In the genomic region with DNA sequence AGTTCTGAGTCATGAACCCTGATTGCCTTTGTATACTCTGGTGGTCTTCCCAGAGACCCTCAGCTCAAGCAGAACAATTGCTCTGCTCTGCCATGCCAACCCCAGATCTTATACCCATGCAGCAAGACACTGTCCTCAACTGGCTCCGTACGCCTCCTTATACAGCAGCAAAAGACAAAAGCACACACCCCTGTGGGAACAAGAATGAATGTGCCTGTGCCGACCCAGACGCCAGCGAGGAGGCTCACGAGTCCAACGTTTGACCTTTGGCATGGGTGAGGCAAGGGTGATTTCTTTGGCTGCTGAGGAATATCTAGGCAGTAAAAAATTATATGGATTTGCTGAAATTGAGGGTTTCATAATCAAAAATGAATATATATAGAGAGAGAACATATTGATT, we compare ENCODE assay signal across 29 mouse cellular contexts.
A peak's percentile ranks its signal among the peaks of the same experiment; 100 is the strongest.
DNase-seq lines count a peak whose midpoint lies in the region; ATAC-seq and TF ChIP-seq lines count a peak whose summit lies in the region.
"Had no signal": no experiment of that assay in that cellular context is flagged by ENCODE, and none has a peak within 500 bp of the region (broad histone marks: within the 10 kb centered on the region; RNA-seq: fewer than 3 reads in every experiment).

No protein-coding gene starts in this region.

- H3K27me3 ChIP-seq in hindbrain, embryonic 13.5 days = no peaks in the 10 kb centered on the region
- H3K27me3 ChIP-seq in hindbrain, postnatal 0 days (ENCODE audit: insufficient read depth, low read length) = no peaks in the 10 kb centered on the region
- no peaks in the 10 kb centered on the region for H3K27me3 ChIP-seq in neural tube, embryonic 13.5 days
- H3K27me3 ChIP-seq in neural tube, embryonic 15.5 days (replicated peaks) = no peaks in the 10 kb centered on the region
- H3K27me3 ChIP-seq: CH12.LX; embryonic facial prominence, embryonic 12.5 days; embryonic facial prominence, embryonic 15.5 days; hindbrain, embryonic 12.5 days had no signal

- no peaks in the 10 kb centered on the region for H3K9me3 ChIP-seq in hindbrain, embryonic 13.5 days
- H3K9me3 ChIP-seq in hindbrain, postnatal 0 days (ENCODE audit: low read length) = no peaks in the 10 kb centered on the region
- no peaks in the 10 kb centered on the region for H3K9me3 ChIP-seq in neural tube, embryonic 13.5 days
- H3K9me3 ChIP-seq in neural tube, embryonic 15.5 days (replicated peaks) = no peaks in the 10 kb centered on the region
- H3K9me3 ChIP-seq: embryonic facial prominence, embryonic 12.5 days; embryonic facial prominence, embryonic 15.5 days; heart, embryonic 10.5 days; heart, embryonic 13.5 days; hindbrain, embryonic 12.5 days had no signal

- TF ChIP-seq CTCF in hindbrain, postnatal 0 days (IDR thresholded peaks at IDR 0.05; ENCODE audit: low read depth) = no peak

- no peak overlapping the region for H3K4me2 ChIP-seq in hindbrain, embryonic 13.5 days
- no peak overlapping the region for H3K4me2 ChIP-seq in hindbrain, postnatal 0 days (ENCODE audit: low read depth, low read length)
- H3K4me2 ChIP-seq in neural tube, embryonic 13.5 days = no peak overlapping the region
- H3K4me2 ChIP-seq in neural tube, embryonic 15.5 days = no peak overlapping the region
- H3K4me2 ChIP-seq: embryonic facial prominence, embryonic 12.5 days; embryonic facial prominence, embryonic 15.5 days; heart, embryonic 13.5 days; hindbrain, embryonic 12.5 days had no signal

- H3K9ac ChIP-seq in hindbrain, embryonic 13.5 days = no peak overlapping the region
- H3K9ac ChIP-seq in hindbrain, postnatal 0 days (replicated peaks; ENCODE audit: low read length) = no peak overlapping the region
- no peak overlapping the region for H3K9ac ChIP-seq in neural tube, embryonic 13.5 days
- no peak overlapping the region for H3K9ac ChIP-seq in neural tube, embryonic 15.5 days (replicated peaks)
- H3K9ac ChIP-seq: embryonic facial prominence, embryonic 12.5 days; embryonic facial prominence, embryonic 15.5 days; forebrain, postnatal 0 days; heart, embryonic 13.5 days; hindbrain, embryonic 12.5 days had no signal

- H3K4me3 ChIP-seq in hindbrain, embryonic 13.5 days = no peak overlapping the region
- H3K4me3 ChIP-seq in hindbrain, postnatal 0 days (ENCODE audit: low read length) = no peak overlapping the region
- H3K4me3 ChIP-seq in neural tube, embryonic 13.5 days = no peak overlapping the region
- H3K4me3 ChIP-seq in neural tube, embryonic 15.5 days (replicated peaks) = no peak overlapping the region
- H3K4me3 ChIP-seq: embryonic facial prominence, embryonic 12.5 days; embryonic facial prominence, embryonic 15.5 days; gastrocnemius, adult 2 months; heart, embryonic 10.5 days; heart, embryonic 13.5 days; hindbrain, embryonic 12.5 days had no signal

- no peak for DNase-seq in hindbrain, postnatal 0 days (ENCODE audit: low spot score)
- peak; percentile 35 for DNase-seq in large intestine, adult 2 months (ENCODE audit: low read depth, low spot score)
- DNase-seq in ovary, adult 18-20 months (ENCODE audit: low spot score) = no peak
- DNase-seq: adrenal gland, postnatal 10 days; adrenal gland, postnatal 36 days; B cell, adult 2 months; cerebellum, adult 18-20 months; cerebellum, adult 9-10 months; cerebellum, postnatal 14 days; forebrain, postnatal 0 days; gastrocnemius, adult 2 months; gastrocnemius, postnatal 14 days; heart, adult 18-20 months; heart, postnatal 14 days; heart, postnatal 4 days; kidney, adult 18-20 months had no signal

- 0 out of 2 replicates have a peak, but pooled peaks cover 2% of the 10 kb centered on the region for H3K36me3 ChIP-seq in hindbrain, embryonic 13.5 days
- no peaks in the 10 kb centered on the region for H3K36me3 ChIP-seq in hindbrain, postnatal 0 days (ENCODE audit: insufficient read depth, low read length)
- H3K36me3 ChIP-seq in neural tube, embryonic 13.5 days = no peaks in the 10 kb centered on the region
- no peaks in the 10 kb centered on the region for H3K36me3 ChIP-seq in neural tube, embryonic 15.5 days
- H3K36me3 ChIP-seq: embryonic facial prominence, embryonic 12.5 days; embryonic facial prominence, embryonic 15.5 days; G1E; heart, embryonic 10.5 days; heart, embryonic 13.5 days; hindbrain, embryonic 12.5 days had no signal

- no peak for ATAC-seq in hindbrain, embryonic 13.5 days (ENCODE audit: low FRiP score)
- no peak for ATAC-seq in hindbrain, postnatal 0 days
- no peak for ATAC-seq in neural tube, embryonic 13.5 days (ENCODE audit: low read depth)
- ATAC-seq in neural tube, embryonic 15.5 days (ENCODE audit: low FRiP score) = no peak
- ATAC-seq: forebrain, embryonic 14.5 days; forebrain, postnatal 0 days; inflammation-experienced regulatory T-cells, adult 6 months; Patski had no signal

- peaks cover 15% of the 10 kb centered on the region for H3K4me1 ChIP-seq in hindbrain, embryonic 13.5 days (replicated peaks)
- no peaks in the 10 kb centered on the region for H3K4me1 ChIP-seq in hindbrain, postnatal 0 days (ENCODE audit: insufficient read depth, low read length)
- H3K4me1 ChIP-seq in neural tube, embryonic 13.5 days (replicated peaks) = peaks cover 9% of the 10 kb centered on the region
- H3K4me1 ChIP-seq in neural tube, embryonic 15.5 days = peaks cover 9% of the 10 kb centered on the region
- H3K4me1 ChIP-seq: embryonic facial prominence, embryonic 12.5 days; embryonic facial prominence, embryonic 15.5 days; heart, embryonic 10.5 days had no signal

- WGBS in hindbrain, embryonic 13.5 days = 75% methylated on average over 7 of the region's 7 CpGs
- 71% methylated on average over 7 of the region's 7 CpGs for whole genome bisulfite sequencing in hindbrain, postnatal 0 days
- WGBS in neural tube, embryonic 13.5 days = 88% methylated on average over 7 of the region's 7 CpGs
- 87% methylated on average over 7 of the region's 7 CpGs for WGBS in neural tube, embryonic 15.5 days
- WGBS in large intestine, adult 2 months = 23% methylated on average over 7 of the region's 7 CpGs

- peak overlapping the region; percentile 76 for H3K27ac ChIP-seq in hindbrain, embryonic 13.5 days
- H3K27ac ChIP-seq in hindbrain, postnatal 0 days = no peak overlapping the region
- H3K27ac ChIP-seq in neural tube, embryonic 13.5 days (replicated peaks) = 0 out of 2 replicates have a peak overlapping the region, but pooled peaks have one; percentile 43
- no peak overlapping the region for H3K27ac ChIP-seq in neural tube, embryonic 15.5 days (replicated peaks)
- H3K27ac ChIP-seq: embryonic facial prominence, embryonic 12.5 days; embryonic facial prominence, embryonic 15.5 days; gastrocnemius, adult 2 months; heart, embryonic 10.5 days; heart, embryonic 13.5 days; hindbrain, embryonic 12.5 days had no signal

Comparison
In these comparisons a context has a peak if more than half of its experiments do, and no peak if none do; other contexts are left out.
1. H3K27ac ChIP-seq: peak in hindbrain, embryonic 13.5 days (single experiment) and neural tube, embryonic 13.5 days (single experiment); none in hindbrain, postnatal 0 days (single experiment) and neural tube, embryonic 15.5 days (single experiment).